Mouse (Mus musculus): ENCODE data around the gene Tcerg1l.

GRCm38 (mm10) chr7:138429916-138430315, 32.4 kb upstream of the Tcerg1l start:
- no peak for TF ChIP-seq CTCF (IDR thresholded peaks at IDR 0.05; ENCODE audit: borderline replicate concordance, insufficient read depth, low read length)
- no peak for TF ChIP-seq POLR2A (IDR thresholded peaks at IDR 0.05; ENCODE audit: low read depth, low read length)
